Mouse (Mus musculus): ENCODE data around the gene Yif1a.
"Not testable (repeated sequence)": the region's sequence is repeated elsewhere in the genome, so short reads cannot be mapped to it uniquely, and the experiment has no call there.

DNA sequence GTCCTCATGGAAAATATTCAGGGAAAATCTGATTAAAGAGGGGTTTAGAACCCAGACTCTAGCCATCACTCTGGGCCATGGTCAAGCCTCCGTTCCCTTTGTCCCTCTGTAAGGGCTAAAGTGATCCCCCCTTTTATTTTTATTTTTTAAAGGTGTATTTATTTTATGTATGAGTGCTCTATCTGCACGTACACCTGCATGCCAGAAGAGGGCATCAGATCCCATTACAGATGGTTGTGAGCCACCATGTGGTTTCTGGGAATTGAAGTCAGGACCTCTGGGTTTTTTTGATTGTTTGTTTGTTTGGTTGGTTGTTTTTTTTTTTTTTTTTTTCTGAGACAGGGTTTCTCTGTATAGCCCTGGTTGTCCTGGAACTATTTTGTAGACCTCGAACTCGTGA lies 1.8 kb upstream of the Yif1a start:
- TF ChIP-seq CTCF, EP300 (IDR thresholded peaks at IDR 0.05; ENCODE audit: low read depth): not testable (repeated sequence)
